Mouse (Mus musculus) ES-E14 (cell line): Measurements from ENCODE around the gene Olfr976.
"Not testable (repeated sequence)": the region's sequence is repeated elsewhere in the genome, so short reads cannot be mapped to it uniquely, and the experiment has no call there.

Experiments used
- CHD2 ChIP-seq: IDR thresholded peaks from 2 replicates; pipeline ENCODE4 v1.6.1; 2014; ENCODE audit warnings: mild to moderate bottlenecking, low read depth, low read length, inconsistent platforms
- HCFC1 ChIP-seq: IDR thresholded peaks from 2 replicates; pipeline ENCODE4 v1.6.1; 2012; ENCODE audit warnings: low read length, inconsistent platforms, borderline replicate concordance; ENCODE audit not compliant: insufficient read depth
- MAFK ChIP-seq: IDR thresholded peaks from 2 replicates; pipeline ENCODE4 v1.6.1; 2014; ENCODE audit warnings: mild to moderate bottlenecking, low read depth, low read length, inconsistent platforms; ENCODE audit not compliant: insufficient read depth
- ZNF384 ChIP-seq: IDR thresholded peaks from 2 replicates; pipeline ENCODE4 v1.6.1; 2012; ENCODE audit warnings: low read depth, low read length, inconsistent platforms

GRCm38 (mm10) chr9:39928837-39929236 lies 32.1 kb downstream of the Olfr976 start:
- not testable (repeated sequence) for TF ChIP-seq CHD2, HCFC1, MAFK, ZNF384
